Mouse (Mus musculus): ENCODE results near the gene Slc22a17.
"Not testable (repeated sequence)": the region's sequence is repeated elsewhere in the genome, so short reads cannot be mapped to it uniquely, and the experiment has no call there.

Gene Slc22a17

DNA sequence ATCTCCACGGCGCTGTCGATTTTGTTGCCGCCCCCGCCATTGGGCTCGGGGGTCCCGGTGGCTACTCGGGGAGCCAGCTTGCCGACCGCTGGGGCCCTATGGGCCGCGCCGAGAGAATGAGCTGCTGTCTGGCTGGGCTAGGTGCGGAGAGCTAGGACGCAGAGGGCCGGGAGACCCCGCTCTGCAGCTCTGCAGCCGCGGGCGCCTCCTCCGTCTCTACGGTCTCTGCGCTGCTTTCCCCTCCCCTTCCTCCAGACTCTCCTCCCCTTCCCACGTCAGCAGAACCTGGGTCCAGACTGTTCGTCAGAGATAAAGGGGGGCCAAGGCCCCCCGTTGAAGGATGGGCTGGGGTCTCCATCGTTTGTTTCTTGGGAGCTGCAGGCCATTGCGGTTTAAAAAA, at the start of gene Slc22a17:
Slc22a17 (minus strand) TSS at position 247 of the 400 bp plus-strand sequence.
- in situ Hi-C loops (cut with MseI, MboI) = no loop called here

DNA sequence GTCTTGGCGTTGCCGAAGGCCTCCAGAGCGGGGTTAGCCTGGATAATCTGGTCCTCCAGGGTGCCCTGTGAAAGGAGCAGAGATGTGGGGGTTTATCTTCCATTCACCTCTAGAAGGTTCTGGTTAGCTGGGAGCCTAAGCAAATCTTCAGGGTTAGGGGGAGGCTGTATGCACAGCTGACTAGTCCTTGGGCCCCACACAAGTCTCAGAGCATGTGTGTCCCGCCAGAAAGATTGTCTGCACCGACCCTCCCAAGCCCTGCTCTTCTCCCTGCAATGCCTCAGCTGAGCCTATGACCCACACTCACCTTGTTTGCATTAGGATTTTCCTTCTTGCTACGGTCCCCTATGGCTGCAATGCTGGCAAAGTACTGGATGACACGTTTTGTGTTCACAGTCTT, 49.8 kb upstream of the Slc22a17 start:
- in situ Hi-C loops (cut with MseI, MboI) = no loop called here

DNA sequence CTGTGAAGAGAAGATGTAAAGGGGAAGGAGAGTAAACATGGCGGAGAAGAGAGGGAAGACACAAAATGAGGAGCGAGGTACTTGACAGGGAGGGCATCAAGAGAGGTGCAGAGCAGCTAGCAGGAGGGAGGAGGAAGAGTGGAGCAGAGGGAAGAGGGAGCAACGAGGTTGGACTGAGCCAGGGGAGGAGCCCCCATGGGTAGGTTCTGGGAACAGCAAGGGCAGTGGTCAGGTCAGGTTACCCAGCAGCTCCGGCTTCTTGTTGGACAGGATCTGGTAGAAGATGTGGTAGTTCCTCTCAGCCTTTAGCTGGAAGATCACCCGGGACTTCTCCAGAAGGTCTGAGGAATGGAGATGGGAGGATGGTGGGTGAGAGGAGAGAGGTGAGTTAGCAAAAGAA, 48.6 kb upstream of the Slc22a17 start:
- in situ Hi-C loops (cut with MseI, MboI) = no loop called here

DNA sequence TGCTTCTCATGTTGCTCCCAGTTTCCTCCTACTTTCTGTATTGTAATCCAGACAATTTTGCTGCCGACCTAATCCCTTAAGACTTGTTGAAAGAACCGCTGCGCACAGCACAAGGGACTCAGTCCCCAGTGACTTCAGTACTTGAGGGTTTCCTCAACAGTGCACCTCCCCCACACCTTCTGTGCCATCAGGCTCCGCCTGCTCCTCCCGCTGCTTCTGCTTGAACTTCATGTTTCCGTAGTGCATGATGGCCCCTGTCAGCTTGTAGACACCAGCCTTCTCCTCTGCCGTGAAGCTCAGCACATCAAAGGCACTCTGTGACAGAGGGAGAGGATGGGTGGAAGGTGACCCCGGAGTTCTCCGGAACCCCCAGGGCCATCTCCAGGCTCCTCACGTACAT, 47.8 kb upstream of the Slc22a17 start:
- in situ Hi-C loops (cut with MseI, MboI) = no loop called here

DNA sequence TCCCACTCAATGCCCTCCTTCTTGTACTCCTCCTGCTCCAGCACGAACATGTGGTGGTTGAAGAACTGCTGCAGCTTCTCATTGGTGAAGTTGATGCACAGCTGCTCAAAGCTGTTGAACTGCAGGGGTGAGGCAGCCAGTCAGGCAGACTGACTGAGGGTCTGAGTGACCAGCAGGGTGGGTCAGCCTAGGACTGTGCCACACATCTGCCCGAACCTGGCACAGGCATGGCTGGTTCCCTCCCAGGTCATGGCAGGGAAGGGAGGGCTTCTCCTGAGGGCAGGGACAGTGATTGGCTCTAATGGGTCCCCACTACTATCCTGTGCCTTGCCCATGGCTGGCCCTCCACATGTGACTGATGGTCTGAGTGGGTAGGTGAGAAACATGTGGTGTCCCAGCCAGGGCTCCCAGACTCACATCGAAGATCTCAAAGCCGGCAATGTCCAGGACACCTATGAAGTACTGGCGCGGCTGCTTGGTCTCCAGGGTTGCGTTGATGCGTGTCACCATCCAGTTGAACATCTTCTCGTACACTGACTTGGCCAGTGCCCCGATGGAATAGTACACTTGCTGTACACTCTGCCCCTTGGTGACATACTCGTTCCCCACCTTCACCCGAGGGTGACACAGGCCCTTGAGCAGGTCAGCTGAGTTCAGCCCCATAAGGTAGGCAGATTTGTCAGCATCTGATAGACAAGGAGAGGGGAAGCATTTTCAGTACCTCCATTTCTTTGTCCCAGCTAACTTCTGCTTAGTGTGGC, 47.1 kb upstream of the Slc22a17 start:
- in situ Hi-C loops (cut with MseI, MboI) = not testable (repeated sequence)

DNA sequence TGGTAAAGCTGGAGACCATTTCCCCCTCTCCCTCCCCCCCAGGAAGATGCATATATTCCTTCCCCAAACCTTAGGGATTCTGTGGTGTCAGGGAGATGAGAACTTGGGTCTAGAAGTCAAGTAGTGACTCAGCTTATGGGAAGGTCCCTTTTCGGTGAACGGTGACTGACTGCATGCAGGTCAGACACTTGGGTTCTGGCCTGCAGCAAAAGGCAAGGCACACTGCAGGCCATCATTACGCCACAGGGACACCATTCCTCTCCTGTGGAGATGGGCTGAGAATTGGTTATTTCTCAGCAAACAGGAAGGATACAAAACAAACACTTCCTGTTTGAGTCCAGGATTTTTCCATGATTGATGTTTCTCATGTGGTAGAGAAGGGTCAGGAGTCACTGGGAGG, 46.3 kb upstream of the Slc22a17 start:
- in situ Hi-C loops (cut with MseI, MboI) = no loop called here

DNA sequence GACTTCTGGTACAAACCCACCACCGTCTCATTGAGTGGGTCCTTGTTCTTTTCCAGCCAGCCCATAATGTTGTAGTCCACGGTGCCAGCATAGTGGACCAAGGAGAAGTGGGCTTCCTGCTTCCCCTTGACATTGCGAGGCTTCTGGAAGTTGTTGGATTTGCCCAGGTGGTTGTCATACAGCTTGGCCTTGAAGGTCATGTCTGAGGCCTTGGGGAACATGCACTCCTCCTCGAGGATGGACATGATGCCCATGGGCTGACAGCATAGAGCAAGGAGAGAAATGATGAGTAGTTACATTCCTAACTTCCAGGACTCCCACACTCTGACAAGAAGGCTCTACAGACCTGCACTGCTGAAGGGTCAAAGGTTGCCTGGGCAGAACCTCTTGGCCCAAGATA, 45.6 kb upstream of the Slc22a17 start:
- in situ Hi-C loops (cut with MseI, MboI) = no loop called here

DNA sequence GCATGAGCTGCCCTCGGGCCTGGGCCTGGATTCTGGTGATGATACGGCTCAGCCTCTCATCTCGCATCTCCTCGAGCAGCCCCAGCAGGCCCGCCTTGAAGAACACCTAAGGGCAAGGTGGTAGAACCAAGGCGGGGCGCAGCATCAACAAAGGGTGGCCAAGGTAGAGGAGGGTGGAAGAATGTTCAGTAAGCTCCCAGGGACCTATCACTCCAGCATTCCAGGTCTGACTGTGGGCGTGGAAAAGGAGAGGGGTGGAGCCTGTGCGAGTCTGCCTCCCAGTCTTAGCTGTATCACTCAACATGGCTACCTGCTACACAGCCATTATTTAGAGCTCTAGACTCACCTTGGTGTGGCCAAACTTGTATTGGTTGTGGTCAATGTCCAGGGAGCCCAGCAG, 43.6 kb upstream of the Slc22a17 start:
- in situ Hi-C loops (cut with MseI, MboI) = no loop called here

DNA sequence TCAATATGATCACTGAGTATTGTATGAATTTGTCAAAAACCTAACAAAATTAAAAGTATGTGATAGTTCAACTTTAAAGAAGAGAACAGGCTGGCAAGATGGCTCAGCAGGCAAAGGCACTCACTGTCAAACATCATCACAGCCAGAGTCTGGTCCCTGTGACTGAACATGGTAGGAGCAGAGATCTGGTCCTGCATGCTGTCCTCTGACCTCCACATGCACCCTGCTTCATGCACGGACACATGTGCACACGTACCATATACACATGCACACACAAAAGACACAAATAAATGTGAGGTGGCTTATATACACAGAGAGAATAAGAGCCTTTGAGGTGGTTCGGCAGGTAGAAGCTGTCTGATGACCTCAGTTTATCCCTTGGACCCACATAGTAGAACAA, 42.5 kb upstream of the Slc22a17 start:
- in situ Hi-C loops (cut with MseI, MboI) = no loop called here

DNA sequence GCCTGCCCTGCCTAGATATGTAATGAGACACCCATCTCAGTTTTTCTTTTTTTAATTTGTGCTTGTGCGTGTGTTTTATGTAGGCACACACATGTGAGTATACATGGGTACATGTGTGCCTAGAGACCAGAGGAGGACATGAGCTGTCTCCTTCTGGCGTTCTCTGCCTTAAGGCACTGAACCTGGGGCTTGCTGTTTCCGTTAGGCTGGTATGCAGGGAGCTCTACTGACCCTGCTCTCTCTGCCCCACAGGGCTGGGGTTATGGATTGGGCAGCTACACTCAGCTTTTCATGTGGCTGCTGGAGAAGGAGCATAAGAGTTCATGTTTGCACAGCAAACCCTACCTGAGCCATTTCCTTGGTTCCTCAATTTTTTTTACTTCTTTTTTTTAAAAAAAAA, 41.5 kb upstream of the Slc22a17 start:
- in situ Hi-C loops (cut with MseI, MboI) = no loop called here

DNA sequence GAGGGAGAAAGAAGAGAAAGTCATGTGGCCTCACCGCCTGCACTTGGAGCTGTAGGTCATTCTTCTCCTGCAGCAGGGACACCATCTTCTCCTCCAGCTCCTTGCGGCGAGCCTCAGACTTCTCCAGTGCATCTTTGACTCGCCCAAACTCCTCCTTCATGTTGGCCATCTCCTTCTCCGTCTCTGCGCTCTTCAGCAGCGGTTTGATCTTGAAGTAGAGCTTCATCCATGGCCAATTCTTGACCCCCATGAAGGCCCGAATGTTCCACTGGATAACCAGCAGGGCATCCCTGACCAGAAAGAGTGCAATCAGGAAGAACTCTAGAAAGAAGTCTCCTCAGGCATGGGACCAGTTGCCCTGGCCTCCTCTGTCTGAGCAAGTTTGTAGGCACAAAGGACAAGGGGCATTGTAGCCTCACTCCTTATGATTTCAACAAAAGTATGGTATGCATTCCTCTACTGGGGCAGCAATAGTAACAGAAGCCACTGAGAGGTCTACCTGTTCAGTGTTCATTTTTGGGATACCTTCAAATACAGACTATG, 40.8 kb upstream of the Slc22a17 start:
- in situ Hi-C loops (cut with MseI, MboI) = no loop called here

DNA sequence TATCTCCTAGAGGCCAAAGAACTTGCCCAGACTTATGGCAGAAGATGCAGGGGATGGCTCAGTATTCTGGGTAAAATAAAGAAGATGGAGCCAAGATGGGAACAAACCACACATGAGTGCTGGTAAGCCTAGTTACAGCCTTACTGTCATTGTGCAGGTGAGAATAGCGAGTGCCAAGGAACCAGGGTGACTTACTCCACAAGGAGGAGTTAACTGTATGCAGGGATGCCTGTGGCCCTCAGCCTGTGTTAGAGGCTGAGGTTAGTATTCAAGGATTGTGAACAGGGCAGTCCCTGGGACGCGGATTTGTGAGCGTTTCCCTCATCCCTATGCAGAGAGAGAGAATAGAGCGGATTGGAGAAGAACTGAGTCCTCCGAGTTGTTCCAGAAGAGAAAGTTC, 38.7 kb upstream of the Slc22a17 start:
- in situ Hi-C loops (cut with MseI, MboI) = no loop called here

DNA sequence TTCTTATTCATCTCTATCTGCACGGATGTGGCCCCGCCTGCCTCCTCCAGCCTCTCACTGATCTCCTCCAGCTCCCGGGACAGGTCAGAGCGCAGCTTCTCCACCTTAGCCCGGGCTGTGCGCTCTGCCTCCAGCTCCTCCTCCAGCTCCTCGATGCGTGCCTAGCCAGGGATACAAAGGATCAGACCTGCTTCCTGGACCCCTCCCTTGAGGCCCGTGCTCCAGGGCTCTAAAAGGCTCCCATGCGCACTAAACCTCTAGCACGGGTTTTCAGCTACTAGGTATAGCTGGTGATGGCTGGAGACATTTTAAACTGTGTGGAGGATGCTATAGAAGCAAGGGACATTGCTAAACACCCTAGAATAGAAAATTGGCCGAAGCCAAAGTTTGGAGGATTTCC, 37.6 kb upstream of the Slc22a17 start:
- in situ Hi-C loops (cut with MseI, MboI) = no loop called here

DNA sequence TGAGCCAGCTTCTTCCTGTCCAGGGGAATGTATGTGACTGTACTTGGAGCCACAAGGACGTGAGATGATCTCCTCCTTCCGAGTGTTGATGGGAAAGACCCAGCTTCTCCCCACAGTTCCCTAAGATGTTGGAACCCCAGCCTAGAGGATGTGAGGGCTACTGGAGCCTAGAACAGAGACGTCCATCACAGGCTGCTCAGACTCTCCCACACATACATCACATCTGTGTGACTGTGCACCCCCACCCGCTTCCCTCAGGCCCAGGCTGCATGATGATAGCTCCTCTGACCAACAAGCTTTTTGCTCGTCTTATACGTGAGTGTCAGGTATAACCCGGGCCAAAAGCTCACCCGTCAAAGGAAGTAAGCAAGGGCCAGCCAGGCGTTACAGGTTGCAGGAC, 35.8 kb upstream of the Slc22a17 start:
- in situ Hi-C loops (cut with MseI, MboI) = no loop called here

DNA sequence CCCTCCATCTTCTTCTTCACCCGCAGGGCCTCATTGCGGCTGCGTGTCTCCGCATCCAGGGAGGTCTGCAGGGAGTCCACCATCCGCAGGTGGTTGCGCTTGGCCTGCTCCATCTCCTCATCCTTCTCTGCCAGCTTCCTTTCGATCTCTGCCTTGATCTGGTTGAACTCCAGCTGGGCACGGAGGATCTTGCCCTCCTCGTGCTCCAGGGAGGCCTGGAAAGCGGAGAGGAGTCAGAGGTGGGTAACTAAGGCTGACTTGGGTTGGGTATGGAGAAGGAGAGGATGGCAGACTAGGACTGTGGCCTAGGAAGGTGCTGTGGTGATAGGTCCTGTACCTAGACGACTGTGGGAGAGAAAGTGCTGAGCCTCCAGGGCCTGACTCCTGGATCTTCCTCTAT, 34.1 kb upstream of the Slc22a17 start:
- in situ Hi-C loops (cut with MseI, MboI) = not testable (repeated sequence)

DNA sequence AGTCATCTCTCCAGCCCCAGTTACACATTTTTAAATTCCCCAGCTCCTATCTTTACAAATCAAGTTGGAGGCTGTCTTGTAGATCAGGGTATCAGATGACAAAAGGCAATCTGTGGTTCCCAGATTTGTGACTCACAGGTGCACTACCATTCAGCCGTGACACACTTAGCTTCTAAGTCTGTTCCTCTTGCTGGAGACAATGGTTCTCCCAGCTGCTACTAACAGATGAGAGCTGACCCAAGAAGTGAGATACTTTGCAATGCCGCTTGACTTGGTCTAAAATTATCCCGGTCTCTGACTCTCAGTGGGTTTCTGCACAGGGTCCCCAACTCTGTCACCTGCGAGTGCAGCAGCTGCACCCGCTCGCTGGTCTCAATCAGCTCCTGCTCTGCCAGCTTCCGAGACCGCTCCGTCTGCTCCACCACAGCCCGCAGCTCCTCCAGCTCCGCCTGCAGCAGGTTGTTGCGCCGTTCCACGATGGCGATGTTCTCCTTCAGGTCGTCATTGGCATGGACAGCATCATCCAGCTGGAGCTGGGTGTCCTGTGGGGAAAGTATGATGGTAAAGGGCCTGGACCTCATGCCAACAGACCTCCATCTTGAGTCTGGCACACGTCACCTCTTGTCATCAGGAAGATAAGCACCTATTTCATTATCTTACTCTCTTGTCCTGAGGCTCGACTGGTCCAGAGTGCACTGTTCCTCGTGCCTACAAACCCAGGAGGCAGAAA, 33.2 kb upstream of the Slc22a17 start:
- in situ Hi-C loops (cut with MseI, MboI) = no loop called here

DNA sequence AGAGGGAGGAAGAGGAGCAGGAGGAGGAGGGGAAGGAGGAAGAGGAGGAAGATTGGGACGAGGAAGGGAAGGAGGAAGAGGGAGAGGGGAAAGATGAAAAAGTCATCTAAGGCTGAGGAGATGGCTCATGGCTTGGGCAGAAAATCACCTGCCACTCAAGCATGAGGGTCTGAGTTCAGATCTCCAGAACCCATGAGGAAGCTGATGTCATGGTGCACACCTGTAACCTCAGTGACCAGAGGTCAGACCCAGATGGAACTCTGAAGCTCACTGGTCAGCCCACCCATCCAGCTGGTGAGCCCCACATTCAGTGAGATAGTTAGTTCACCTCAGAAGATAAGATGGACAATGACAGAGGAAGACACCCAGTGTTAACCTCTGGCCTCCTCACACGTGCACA, 32.0 kb upstream of the Slc22a17 start:
- in situ Hi-C loops (cut with MseI, MboI) = no loop called here

DNA sequence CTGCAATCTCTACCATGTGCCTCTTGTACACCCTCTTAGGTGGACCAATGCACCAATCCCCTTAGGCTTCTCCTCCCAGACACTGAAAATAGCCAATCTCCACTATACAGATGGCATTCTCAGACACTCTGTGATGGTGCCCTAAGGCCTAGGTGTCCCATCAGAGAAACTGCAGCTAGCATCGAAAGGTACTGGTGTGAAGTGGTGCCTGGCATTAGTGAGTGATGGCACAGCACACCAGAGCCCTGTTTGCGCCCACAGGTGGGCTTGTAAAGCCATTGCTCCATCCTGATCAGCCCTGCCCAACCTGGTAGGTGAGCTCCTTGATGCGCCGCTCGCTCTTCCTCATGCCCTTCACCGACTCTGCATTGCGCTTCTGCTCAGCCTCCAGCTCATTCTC, 31.0 kb upstream of the Slc22a17 start:
- in situ Hi-C loops (cut with MseI, MboI) = no loop called here

DNA sequence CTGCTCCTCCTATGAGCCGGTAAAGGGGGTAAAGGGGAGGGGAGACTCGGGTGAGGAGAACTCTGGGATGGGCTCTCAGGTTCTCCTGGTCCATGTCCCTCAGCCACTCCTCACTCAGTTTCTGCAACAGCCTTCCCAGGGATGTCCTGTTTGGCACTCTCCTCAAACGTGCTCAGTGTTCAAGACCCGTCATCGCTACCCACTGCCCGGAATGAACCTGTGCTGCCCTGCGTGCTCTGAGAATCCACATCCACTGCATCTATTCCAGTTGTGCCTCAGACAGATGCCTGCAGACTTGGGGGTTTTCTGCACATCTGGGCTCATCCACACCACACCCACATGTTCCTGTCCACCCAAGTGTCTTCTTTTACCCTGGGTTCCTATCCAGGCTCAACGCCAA, 29.5 kb upstream of the Slc22a17 start:
- in situ Hi-C loops (cut with MseI, MboI) = no loop called here

DNA sequence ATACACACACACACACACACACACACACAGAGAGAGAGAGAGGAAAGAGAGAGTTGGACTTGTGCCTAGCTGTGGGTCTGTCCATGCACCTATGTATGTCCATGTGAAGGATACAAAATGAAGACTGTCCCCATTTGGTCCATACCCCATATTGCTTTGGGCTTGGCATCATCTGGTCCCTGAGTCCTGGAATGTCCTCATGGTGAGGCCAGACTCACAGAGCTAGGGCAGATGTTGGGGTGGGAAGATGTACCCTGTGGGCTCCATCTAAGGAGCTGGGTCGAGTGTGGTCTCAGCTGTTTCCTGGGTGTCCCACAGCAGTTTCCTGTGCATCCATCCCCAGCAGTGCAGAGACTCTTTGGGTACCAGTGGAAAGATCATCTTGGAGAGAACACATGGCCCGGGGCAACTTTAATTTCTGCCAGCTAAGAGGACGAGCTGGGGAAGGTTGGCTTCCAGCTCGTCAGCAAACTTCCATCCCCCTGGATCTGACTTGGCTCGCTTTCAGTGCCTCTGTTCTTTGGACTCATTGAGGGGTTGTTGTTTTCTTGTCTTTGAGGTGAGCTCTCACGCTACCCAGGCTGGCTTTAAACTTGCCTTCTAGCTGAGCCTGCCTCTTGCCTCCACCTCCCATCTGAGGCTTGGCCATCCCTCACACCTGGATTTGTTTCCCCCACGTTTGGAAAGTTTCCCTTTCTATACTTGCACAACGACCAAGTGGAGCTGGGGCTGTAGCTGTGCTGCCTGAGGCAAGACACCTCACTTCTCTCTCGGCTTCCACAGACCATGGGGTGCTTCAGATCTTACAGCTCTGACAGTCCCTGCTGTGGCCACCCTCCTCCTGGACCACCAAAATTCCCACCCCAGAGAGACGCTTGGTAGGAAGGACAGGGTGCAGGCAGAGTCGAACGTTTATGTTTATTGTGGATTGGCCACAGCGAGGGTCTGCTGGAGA, 28.4 kb upstream of the Slc22a17 start:
- in situ Hi-C loops (cut with MseI, MboI) = no loop called here

DNA sequence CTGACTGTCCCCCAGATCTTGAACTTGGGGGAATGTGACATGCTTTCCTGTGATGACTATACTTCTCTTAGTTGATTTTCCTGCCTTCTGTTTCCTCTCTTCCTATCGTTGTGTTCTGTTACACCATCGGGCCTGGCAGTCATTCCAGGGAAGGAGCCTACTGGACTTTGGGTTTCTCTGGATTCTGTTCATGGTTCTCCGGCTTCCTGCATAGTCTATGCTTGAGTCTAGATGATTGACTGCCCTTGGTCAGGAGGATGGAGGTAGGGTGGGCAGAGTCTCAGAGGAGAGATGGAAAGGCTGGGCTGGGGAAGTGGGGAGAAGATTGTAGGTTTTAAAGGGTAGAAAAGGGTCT, 27.2 kb upstream of the Slc22a17 start:
- in situ Hi-C loops (cut with MseI, MboI) = no loop called here

Data from mouse trophoblast stem cell (cell line).